Mouse (Mus musculus) myocyte (in vitro differentiated cells): ENCODE data around the gene Lrpprc.

Source experiments
- CEBPB ChIP-seq: IDR thresholded peaks from 2 replicates; pipeline ENCODE4 v1.6.1; 2011; ENCODE audit warnings: mild to moderate bottlenecking, moderate library complexity; ENCODE audit not compliant: poor library complexity, insufficient read depth, severe bottlenecking
- POLR2A ChIP-seq: IDR thresholded peaks from one replicate; pipeline ENCODE4 v1.6.1; 2011; ENCODE audit warnings: low read depth, mild to moderate bottlenecking, control low read depth, moderate library complexity; ENCODE audit not compliant: insufficient read length
- POLR2AphosphoS2 ChIP-seq: IDR thresholded peaks from one replicate; pipeline ENCODE4 v1.6.1; 2011; ENCODE audit warnings: low read depth, control low read depth; ENCODE audit not compliant: insufficient read length

DNA sequence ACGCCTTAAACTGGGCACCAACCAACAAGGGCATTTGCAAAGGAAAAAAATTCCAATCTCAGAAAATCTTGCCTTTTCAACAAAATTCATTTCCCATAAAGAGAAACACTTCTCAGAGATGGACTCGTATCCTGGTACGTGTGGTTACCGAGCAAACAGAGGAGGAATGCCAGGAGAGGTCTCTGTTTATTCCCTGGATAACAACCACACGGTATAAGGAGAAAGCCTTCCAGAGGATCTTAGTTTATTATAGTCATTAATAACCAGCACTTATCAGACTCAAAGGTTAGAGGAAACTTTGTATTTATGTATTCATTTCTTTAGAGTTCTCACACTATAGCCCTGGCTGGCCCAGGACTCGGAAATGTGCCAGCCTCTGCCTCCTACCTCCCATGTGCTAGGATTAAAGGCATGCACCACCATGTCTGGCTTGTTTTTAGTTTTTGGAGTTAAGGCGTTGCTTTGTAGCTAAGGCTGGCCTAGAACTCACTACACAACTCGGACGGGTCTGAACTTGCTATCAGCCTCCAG is 42.4 kb downstream of the Lrpprc start:
- no peak for TF ChIP-seq POLR2A
- no peak for TF ChIP-seq POLR2AphosphoS2
- no peak for TF ChIP-seq CEBPB
